Mouse (Mus musculus): ENCODE data around the gene H3f3a.

H3f3a gene

DNA sequence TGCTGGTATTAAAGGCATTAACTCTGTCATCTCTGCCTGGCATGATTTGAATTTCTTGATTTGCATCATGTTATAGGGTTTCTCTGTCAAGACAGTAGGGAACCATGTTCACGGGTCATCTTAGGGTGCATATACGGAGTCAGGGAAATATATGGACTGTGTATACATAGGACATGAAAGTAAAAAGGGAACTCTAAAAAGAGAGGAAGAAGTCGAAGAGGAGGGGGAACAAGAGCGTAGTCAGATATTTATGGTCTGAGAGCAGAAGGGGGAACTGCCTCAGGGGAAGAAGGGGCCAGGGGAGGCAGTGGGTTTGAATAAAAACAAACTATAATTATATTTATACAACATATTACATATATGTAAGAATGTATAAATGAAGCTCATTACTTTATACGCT, 8.5 kb upstream of the H3f3a start:
- no peak for DNase-seq (ENCODE audit: low read depth, low spot score)

GRCm38 (mm10) chr1:180821101-180821500, 7.4 kb upstream of the H3f3a start:
- no peak for DNase-seq (ENCODE audit: low read depth, low spot score)

DNA sequence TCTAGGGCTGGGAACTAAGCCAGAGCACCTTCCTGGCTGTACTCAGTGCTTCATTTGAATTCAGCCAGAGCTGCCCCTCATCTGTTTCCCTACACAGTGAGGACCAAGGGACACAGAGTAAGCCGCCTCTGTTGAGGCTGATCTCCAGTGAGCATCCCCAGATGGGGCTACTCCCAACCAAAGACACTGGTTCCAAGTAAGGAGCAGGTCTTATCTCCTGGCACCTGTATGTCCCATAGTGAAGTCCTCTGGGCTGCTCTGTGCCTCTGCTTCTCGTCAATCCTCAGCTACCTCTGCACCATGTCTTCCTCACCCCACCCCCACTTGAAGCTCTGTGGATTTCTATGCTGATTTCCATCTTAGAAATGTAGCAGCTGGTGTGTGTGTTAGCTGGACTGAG, 4.3 kb upstream of the H3f3a start:
- DNase-seq (ENCODE audit: low read depth, low spot score), result no peak

GRCm38 (mm10) chr1:180815371-180816024, 1.8 kb upstream of the H3f3a start:
- DNase-seq (ENCODE audit: low read depth, low spot score), result no peak

DNA sequence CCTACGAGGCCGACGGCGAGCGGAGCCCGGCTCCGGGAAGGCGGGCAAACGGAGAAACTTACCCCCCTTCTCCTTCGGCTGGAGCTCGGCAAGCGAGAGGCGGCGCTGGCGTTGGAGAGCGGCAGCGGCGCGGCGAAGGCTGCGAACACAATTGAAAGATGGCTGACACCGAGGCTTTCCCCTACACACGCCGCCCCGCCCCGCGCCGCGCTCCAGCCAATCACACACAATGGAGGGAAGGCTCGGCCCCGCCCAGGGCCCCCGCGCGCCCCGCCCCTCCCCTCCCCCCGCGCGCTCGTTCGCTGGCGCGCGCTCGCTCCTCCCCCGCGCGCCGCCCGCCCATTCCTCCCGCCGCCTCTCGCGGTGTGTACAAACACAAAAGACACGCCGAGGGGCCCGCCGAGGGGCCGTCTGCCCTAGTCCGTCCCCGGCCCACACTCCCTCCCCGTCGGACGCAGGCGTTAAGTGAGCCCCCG, 296 bp downstream of the H3f3a start:
- peak; percentile 94 for DNase-seq (ENCODE audit: low read depth, low spot score)

- DNase-seq (ENCODE audit: low read depth, low spot score), result no peak
These were observed 1.0 kb downstream of the H3f3a start for GRCm38 (mm10) chr1:180812463-180813408.

DNA sequence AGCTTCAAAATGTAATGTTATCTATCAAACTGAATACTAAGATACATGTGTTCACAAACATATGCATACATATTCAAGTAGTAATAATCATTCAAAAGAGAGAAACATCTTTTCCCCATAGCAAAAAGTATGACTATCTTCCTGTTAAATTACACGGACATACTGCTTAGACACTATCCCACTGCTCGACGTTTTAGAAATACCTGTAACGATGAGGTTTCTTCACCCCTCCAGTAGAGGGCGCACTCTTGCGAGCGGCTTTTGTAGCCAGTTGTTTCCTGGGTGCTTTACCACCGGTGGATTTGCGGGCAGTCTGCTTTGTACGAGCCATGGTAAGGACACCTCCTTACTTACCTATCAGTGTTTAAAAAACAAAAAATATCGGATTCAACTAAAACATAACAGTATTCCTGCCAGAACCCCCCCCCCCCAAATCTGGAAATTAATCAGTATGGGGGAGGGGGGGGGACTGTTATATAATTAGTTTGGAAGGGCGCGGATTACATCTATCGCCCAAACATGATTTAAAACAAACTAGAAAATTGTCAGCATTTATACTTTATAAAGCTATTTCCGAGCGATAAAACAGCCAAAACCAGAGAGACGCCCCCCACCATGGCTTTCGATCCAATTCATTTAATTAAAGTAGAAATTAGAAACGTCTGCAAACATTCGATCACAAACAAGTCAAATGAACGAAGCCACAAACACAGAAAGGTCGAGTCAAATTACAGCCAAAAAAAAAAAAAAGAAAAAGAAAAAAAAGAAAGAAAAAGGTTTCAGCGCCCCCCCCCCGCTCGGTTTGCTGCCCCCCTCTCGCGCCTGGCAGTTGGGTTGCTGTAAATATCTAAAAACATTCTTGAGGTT, 1.9 kb downstream of the H3f3a start:
- no peak for DNase-seq (ENCODE audit: low read depth, low spot score)

GRCm38 (mm10) chr1:180810976-180811375, 2.8 kb downstream of the H3f3a start:
- DNase-seq (ENCODE audit: low read depth, low spot score), result no peak

DNA sequence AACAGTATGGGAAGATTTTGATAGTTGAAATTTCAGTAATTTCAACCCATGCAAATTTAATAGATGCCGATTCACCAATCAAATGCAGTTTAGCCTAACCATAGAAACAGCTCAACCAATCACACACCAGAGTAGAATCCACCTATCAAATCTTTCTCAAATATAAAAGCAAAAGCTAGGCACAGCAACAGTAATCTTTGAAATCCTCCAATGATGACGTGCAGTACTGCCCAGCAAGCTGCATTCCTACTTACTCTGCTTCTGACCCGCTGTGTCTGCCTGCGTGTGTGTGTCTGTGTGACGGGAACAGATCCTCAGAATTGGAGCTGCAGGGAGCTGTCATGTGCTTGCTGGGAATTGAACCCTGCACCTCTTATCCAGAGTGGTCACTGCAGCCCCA, 4.9 kb downstream of the H3f3a start:
- DNase-seq (ENCODE audit: low read depth, low spot score), result no peak

DNA sequence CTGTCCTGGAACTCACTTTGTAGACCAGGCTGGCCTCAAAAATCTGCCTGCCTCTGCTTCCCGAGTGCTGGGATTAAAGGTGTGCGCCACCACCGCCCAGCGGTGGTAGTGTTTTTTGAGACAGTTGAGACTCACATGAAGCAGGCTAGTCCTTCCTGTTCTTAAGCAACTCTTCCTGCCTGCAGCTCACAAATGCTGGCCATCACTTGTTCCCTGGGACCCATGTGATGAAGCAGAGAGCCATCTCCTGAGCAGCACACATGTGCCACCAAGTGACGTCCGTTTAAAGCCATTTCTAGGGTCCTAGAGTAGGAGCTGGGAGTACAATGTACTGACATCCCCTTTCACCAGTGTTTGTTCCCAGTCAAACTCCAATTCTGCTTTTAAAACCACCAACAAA, 9.9 kb downstream of the H3f3a start:
- no peak for DNase-seq (ENCODE audit: low read depth, low spot score)

GRCm38 (mm10) chr1:180801466-180801994, 12.2 kb downstream of the H3f3a start:
- no peak for DNase-seq (ENCODE audit: low read depth, low spot score)

- DNase-seq (ENCODE audit: low read depth, low spot score), result no peak
These were observed 12.9 kb downstream of the H3f3a start for GRCm38 (mm10) chr1:180800814-180801213.

DNA sequence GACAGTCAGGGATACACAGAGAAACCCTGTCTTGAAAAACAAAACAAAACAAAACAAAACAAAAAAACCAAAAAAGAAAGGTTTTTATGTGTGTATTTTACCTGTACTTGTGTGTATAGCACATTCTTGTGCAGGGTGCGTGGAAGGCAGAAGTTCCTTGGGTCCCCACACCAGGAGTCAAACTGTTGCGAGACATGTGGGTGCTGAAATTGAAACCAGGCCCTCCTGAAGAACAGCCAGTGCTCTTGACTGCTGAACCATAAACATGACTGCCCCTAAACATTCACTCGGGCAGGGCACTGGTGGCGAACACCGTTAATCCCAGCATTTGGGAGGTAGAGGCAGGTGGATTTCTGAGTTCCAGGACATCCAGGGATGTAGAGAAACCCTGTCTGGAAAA, 13.7 kb downstream of the H3f3a start:
- no peak for DNase-seq (ENCODE audit: low read depth, low spot score)

GRCm38 (mm10) chr1:180799253-180799652, 14.5 kb downstream of the H3f3a start:
- DNase-seq (ENCODE audit: low read depth, low spot score), result no peak

DNA sequence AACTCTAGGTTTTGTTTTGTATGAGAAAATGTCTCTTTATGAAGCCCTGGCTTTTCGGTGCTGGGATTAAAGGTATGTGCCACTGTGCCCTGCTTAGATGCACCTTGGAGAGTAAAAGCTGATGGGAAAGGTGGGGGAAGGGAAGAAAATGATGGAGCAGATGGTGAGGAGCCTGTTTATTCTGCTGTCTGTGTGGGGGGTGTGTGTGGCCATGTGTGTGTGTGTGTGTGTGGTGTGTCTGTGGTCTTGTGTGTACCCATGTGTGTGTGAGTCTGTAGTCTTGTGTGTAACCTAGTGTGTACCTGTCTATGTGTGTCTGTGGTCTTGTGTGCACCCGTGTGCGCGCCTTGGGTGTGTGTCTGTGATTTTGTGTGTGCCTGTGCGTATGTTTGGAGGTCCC, 15.1 kb downstream of the H3f3a start:
- no peak for DNase-seq (ENCODE audit: low read depth, low spot score)

DNA sequence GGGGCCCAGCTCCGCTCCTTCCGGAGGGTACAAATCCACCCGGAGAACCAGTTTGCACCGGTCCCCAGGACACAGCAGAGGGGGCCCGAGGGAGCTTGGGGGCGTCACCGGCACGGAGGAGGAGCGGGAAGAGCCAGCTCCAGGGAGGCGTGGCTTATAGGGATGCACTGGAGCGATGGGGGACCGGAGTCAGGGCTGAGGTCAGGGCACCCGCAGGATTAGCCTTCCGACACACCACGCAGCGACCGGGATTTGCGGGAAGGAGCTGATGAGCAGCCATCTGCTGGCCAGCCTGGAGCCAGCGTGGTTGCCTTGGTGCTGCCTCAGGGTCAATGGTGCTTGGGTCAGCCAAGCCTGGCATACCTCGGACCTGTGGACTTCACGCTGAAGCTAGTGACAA, 19.6 kb downstream of the H3f3a start:
- peak; percentile 63 for DNase-seq (ENCODE audit: low read depth, low spot score)

DNA sequence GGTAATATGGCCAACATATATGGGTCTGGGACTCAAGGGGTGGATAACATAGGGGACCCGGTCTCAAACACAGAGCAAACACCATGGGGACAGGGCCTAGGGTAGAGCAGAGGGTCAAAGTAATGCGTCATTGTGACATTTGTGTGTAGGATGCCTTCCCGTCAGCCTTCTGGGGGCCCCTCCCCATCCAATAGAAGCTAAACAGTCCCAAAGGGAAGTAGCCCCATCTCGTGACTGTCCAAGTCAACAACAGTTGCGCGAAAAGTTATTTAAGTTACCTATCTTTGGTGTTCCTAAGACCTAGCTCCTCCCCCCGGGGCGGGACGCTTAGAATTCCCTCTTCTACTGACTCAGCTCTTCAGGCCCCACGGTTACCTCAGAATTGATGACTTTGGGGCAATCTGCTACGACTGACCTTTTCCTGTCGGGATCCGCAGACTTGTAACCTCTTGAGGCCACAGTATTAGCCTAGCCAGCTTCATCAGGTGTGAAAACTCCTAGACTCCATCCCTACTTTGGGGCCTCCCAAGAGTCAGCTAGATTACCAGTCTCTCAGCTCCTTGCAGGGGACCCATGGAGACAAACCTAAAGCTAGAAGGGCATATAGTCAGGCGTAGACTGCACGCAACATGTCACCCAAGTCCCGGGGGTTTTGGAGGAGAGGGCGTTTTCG, 20.2 kb downstream of the H3f3a start:
- DNase-seq (ENCODE audit: low read depth, low spot score), result no peak

GRCm38 (mm10) chr1:180792814-180793213, 20.9 kb downstream of the H3f3a start:
- DNase-seq (ENCODE audit: low read depth, low spot score), result no peak

DNA sequence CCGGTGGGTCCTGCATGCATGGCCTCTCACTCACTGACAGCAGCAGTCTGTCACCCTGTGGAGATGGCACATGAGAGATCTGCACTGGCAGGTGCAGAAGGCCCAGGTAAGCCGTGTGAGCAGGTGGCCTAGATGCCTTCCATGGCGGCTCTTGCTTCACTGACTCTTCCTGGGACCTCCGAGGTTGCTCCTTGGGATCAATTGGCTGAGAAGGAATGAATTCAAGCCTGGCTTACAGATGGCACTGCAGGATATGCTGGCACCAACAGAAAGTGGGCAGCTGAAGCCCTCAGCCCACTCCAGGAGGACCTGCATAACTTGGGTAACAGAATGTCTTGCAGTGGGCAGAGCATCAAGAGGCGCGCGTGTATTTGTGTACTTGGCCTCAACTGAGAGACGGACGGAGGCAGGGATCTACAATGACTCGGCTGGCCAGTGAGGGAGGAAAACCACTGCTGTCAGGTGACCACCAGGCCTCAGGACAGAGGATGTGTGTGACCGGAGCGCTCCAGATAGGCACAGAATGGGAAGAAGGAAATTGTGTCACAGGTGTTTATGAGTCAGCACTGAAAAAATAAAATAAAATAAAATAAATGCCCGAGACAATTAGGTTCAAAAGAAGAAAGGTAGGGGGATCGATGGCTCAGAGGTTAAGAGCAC, 21.8 kb downstream of the H3f3a start:
- DNase-seq (ENCODE audit: low read depth, low spot score), result no peak

- no peak for DNase-seq (ENCODE audit: low read depth, low spot score)
These were observed 30.2 kb downstream of the H3f3a start for GRCm38 (mm10) chr1:180783580-180783928.

All from retina, postnatal 7 days (tissue).